11 mouse cellular contexts compared by ENCODE assay signal in genomic region chr8:71593556-71594323, GRCm38 (mm10). TPM values are rescaled to one million over a fixed set of nuclear protein-coding genes. Genes with fewer than 3 reads are reported as not detected.
A peak's percentile ranks its signal among the peaks of the same experiment; 100 is the strongest.
DNase-seq lines count a peak whose midpoint lies in the region; ATAC-seq and TF ChIP-seq lines count a peak whose summit lies in the region.
"Had no signal": no experiment of that assay in that cellular context is flagged by ENCODE, and none has a peak within 500 bp of the region (broad histone marks: within the 10 kb centered on the region; RNA-seq: fewer than 3 reads in every experiment).

No protein-coding gene starts in this region.

- no peak overlapping the region for H3K4me2 ChIP-seq in hindbrain, embryonic 11.5 days (replicated peaks; ENCODE audit: low read depth, low read length)
- peak overlapping the region; percentile 98; the same call in 1 of the 2 replicates for H3K4me2 ChIP-seq in hindbrain, embryonic 14.5 days (replicated peaks)
- peak overlapping the region; percentile 98 for H3K4me2 ChIP-seq in liver, embryonic 14.5 days (ENCODE audit: low read depth)

- peak overlapping the region; percentile 91 for H3K4me3 ChIP-seq in hindbrain, embryonic 10.5 days
- no peak overlapping the region for H3K4me3 ChIP-seq in hindbrain, embryonic 11.5 days (ENCODE audit: low read depth, low read length)
- peak overlapping the region; percentile 6 for H3K4me3 ChIP-seq in bone marrow, adult 2 months (replicated peaks; ENCODE audit: control insufficient read depth, low read depth, low read length)
- H3K4me3 ChIP-seq in hindbrain, embryonic 14.5 days (replicated peaks; ENCODE audit: low read length), result no peak overlapping the region
- H3K4me3 ChIP-seq in liver, embryonic 14.5 days (ENCODE audit: insufficient read depth in 1 of 2, low read depth in 2 of 2, low read length in 2 of 2), result no peak overlapping the region
- no peak overlapping the region for H3K4me3 ChIP-seq in left cerebral cortex, adult 2 months

- TF ChIP-seq CTCF in bone marrow, adult 2 months (IDR thresholded peaks at IDR 0.05; ENCODE audit: control insufficient read depth, insufficient read depth, low read length), result no peak
- TF ChIP-seq CTCF in liver, embryonic 14.5 days (IDR thresholded peaks at IDR 0.05; ENCODE audit: low read depth), result no peak
- no peak for TF ChIP-seq CTCF in left cerebral cortex, adult 2 months (IDR thresholded peaks at IDR 0.05)

- TF ChIP-seq POLR2A in bone marrow, adult 2 months (IDR thresholded peaks at IDR 0.05; ENCODE audit: borderline replicate concordance, control insufficient read depth, low read depth, low read length), result no peak

- no peak for TF ChIP-seq EP300 in liver, embryonic 14.5 days (IDR thresholded peaks at IDR 0.05; ENCODE audit: low read depth)

- intact Hi-C loops in left cerebral cortex, adult 2 months (cut with DNase I), result no loop called here

- ATAC-seq in hindbrain, embryonic 11.5 days (ENCODE audit: low FRiP score), result no peak
- ATAC-seq in hindbrain, embryonic 14.5 days (ENCODE audit: low FRiP score), result no peak
- ATAC-seq in liver, embryonic 14.5 days (ENCODE audit: insufficient read depth), result no peak

- 0 out of 2 replicates have a peak overlapping the region, but pooled peaks have one; percentile 99 for H3K27ac ChIP-seq in hindbrain, embryonic 10.5 days
- H3K27ac ChIP-seq in hindbrain, embryonic 11.5 days (ENCODE audit: low read depth, low read length), result no peak overlapping the region
- H3K27ac ChIP-seq in bone marrow, adult 2 months (ENCODE audit: control insufficient read depth, insufficient read depth, low read depth, low read length, poor library complexity), result peak overlapping the region; percentile 99
- H3K27ac ChIP-seq in hindbrain, embryonic 14.5 days, result no peak overlapping the region
- H3K27ac ChIP-seq in liver, embryonic 14.5 days, result no peak overlapping the region
- H3K27ac ChIP-seq in left cerebral cortex, adult 2 months, result no peak overlapping the region

- DNase-seq in hindbrain, embryonic 10.5 days (ENCODE audit: low spot score), result no peak
- DNase-seq in hindbrain, embryonic 11.5 days (ENCODE audit: low spot score), result no peak
- DNase-seq in hindbrain, embryonic 14.5 days (ENCODE audit: low spot score), result no peak
- DNase-seq in liver, embryonic 14.5 days (ENCODE audit: low read depth in 3 of 3, low spot score in 3 of 3), result no peak
- DNase-seq in right cerebral cortex, adult 2 months (ENCODE audit: low spot score in 2 of 2), result no peak
- no peak for DNase-seq in left cerebral cortex, adult 2 months (ENCODE audit: extremely low spot score in 1 of 2, low spot score in 2 of 2)
- DNase-seq: thymus, postnatal 4 days had no signal

- no peak overlapping the region for H3K9ac ChIP-seq in hindbrain, embryonic 11.5 days (ENCODE audit: low read depth, low read length)
- 0 out of 2 replicates have a peak overlapping the region, but pooled peaks have one; percentile 96 for H3K9ac ChIP-seq in hindbrain, embryonic 14.5 days
- H3K9ac ChIP-seq in liver, embryonic 14.5 days (replicated peaks), result no peak overlapping the region

- peaks cover 12% of the 10 kb centered on the region for H3K27me3 ChIP-seq in hindbrain, embryonic 10.5 days (ENCODE audit: insufficient read depth, poor library complexity, severe bottlenecking)
- no peaks in the 10 kb centered on the region for H3K27me3 ChIP-seq in hindbrain, embryonic 11.5 days (ENCODE audit: control insufficient read depth, insufficient read depth, low read length)
- no peaks in the 10 kb centered on the region for H3K27me3 ChIP-seq in hindbrain, embryonic 14.5 days (ENCODE audit: control insufficient read depth, insufficient read depth, low read length)
- no peaks in the 10 kb centered on the region for H3K27me3 ChIP-seq in liver, embryonic 14.5 days (ENCODE audit: control insufficient read depth, insufficient read depth, low read length)
- H3K27me3 ChIP-seq: embryonic facial prominence, embryonic 15.5 days had no signal

- peaks cover 51% of the 10 kb centered on the region for H3K4me1 ChIP-seq in hindbrain, embryonic 10.5 days (replicated peaks)
- peaks cover 13% of the 10 kb centered on the region for H3K4me1 ChIP-seq in hindbrain, embryonic 11.5 days (replicated peaks; ENCODE audit: control insufficient read depth, insufficient read depth, low read length)
- peaks cover 16% of the 10 kb centered on the region for H3K4me1 ChIP-seq in bone marrow, adult 2 months (ENCODE audit: control insufficient read depth, insufficient read depth, low read length)
- peaks cover 27% of the 10 kb centered on the region for H3K4me1 ChIP-seq in hindbrain, embryonic 14.5 days (replicated peaks; ENCODE audit: control insufficient read depth, insufficient read depth, low read length)
- H3K4me1 ChIP-seq in liver, embryonic 14.5 days (replicated peaks; ENCODE audit: control insufficient read depth in 2 of 2, insufficient read depth in 2 of 2, low read length in 1 of 2), result peaks cover 9 to 19% of the 10 kb centered on the region in 2 experiments

- peaks cover 19% of the 10 kb centered on the region for H3K36me3 ChIP-seq in hindbrain, embryonic 10.5 days
- no peaks in the 10 kb centered on the region for H3K36me3 ChIP-seq in hindbrain, embryonic 11.5 days (ENCODE audit: control insufficient read depth, insufficient read depth, low read length)
- 0 out of 2 replicates have a peak, but pooled peaks cover 4% of the 10 kb centered on the region for H3K36me3 ChIP-seq in hindbrain, embryonic 14.5 days (replicated peaks; ENCODE audit: control insufficient read depth, insufficient read depth)
- no peaks in the 10 kb centered on the region for H3K36me3 ChIP-seq in liver, embryonic 14.5 days (replicated peaks; ENCODE audit: control insufficient read depth, insufficient read depth, low read depth)
- H3K36me3 ChIP-seq: embryonic facial prominence, embryonic 15.5 days had no signal

- H3K9me3 ChIP-seq in hindbrain, embryonic 10.5 days, result no peaks in the 10 kb centered on the region
- H3K9me3 ChIP-seq in hindbrain, embryonic 11.5 days (ENCODE audit: control insufficient read depth, low read length), result no peaks in the 10 kb centered on the region
- no peaks in the 10 kb centered on the region for H3K9me3 ChIP-seq in hindbrain, embryonic 14.5 days (ENCODE audit: control insufficient read depth, low read length)
- H3K9me3 ChIP-seq in liver, embryonic 14.5 days (ENCODE audit: control insufficient read depth, low read length), result no peaks in the 10 kb centered on the region
- H3K9me3 ChIP-seq: embryonic facial prominence, embryonic 15.5 days had no signal

- 93% methylated on average over 8 of the region's 8 CpGs for WGBS in hindbrain, embryonic 10.5 days
- WGBS in hindbrain, embryonic 11.5 days, result 92% methylated on average over 8 of the region's 8 CpGs
- 77% methylated on average over 8 of the region's 8 CpGs for WGBS in bone marrow, adult 2 months
- WGBS in hindbrain, embryonic 14.5 days, result 92% methylated on average over 8 of the region's 8 CpGs
- 81% methylated on average over 8 of the region's 8 CpGs for WGBS in liver, embryonic 14.5 days (ENCODE audit: insufficient replicate concordance)

RNA-seq across cellular contexts. Expression of gene Pgls, which starts 1.8 kb away (rescaled TPM):
- 254 and 268 TPM in 2 replicates for polyA plus RNA-seq in hindbrain, embryonic 10.5 days (2016; fragmentation: Nextera tagmentation; extraction: Ambion mirVana)
- 228 TPM in 2 replicates for polyA plus RNA-seq in hindbrain, embryonic 11.5 days (2014; fragmentation: Nextera tagmentation; extraction: Ambion mirVana)
- 111 and 147 TPM in 2 replicates for polyA plus RNA-seq in bone marrow, adult 2 months (2011; ENCODE audit: insufficient read depth, insufficient read length, low replicate concordance, missing spikeins)
- 243 and 246 TPM in 2 replicates for polyA plus RNA-seq in hindbrain, embryonic 14.5 days (2014; fragmentation: Nextera tagmentation; extraction: Ambion mirVana)
- 45.6 and 58.5 TPM in 2 replicates for polyA plus RNA-seq in liver, embryonic 14.5 days (2012; rRNA removed)
- polyA plus RNA-seq in liver, embryonic 14.5 days (2014; fragmentation: Nextera tagmentation; extraction: Ambion mirVana), result 104 and 105 TPM in 2 replicates
- total RNA-seq in left cerebral cortex, adult 2 months (2021), result 10 to 100 TPM; 29.1 to 33.0 TPM

RNA-seq across cellular contexts. Expression of gene Fam129c, which starts 3.7 kb away (rescaled TPM):
- polyA plus RNA-seq in hindbrain, embryonic 10.5 days (2016; fragmentation: Nextera tagmentation; extraction: Ambion mirVana), result 5.0 and 5.3 TPM in 2 replicates
- 3.3 and 3.6 TPM in 2 replicates for polyA plus RNA-seq in hindbrain, embryonic 11.5 days (2014; fragmentation: Nextera tagmentation; extraction: Ambion mirVana)
- 67.8 and 106 TPM in 2 replicates for polyA plus RNA-seq in bone marrow, adult 2 months (2011; ENCODE audit: insufficient read depth, insufficient read length, low replicate concordance, missing spikeins)
- polyA plus RNA-seq in hindbrain, embryonic 14.5 days (2014; fragmentation: Nextera tagmentation; extraction: Ambion mirVana), result 5.2 and 5.7 TPM in 2 replicates
- polyA plus RNA-seq in liver, embryonic 14.5 days (2012; rRNA removed), result 1.1 TPM in 2 replicates
- 0.56 and 0.99 TPM in 2 replicates for polyA plus RNA-seq in liver, embryonic 14.5 days (2014; fragmentation: Nextera tagmentation; extraction: Ambion mirVana)
- 1 to 10 TPM; 3.1 to 4.0 TPM for total RNA-seq in left cerebral cortex, adult 2 months (2021)

RNA-seq across cellular contexts. Expression of gene Colgalt1, which starts 17.1 kb away (rescaled TPM):
- 55.3 and 58.5 TPM in 2 replicates for polyA plus RNA-seq in hindbrain, embryonic 10.5 days (2016; fragmentation: Nextera tagmentation; extraction: Ambion mirVana)
- polyA plus RNA-seq in hindbrain, embryonic 11.5 days (2014; fragmentation: Nextera tagmentation; extraction: Ambion mirVana), result 41.3 and 42.5 TPM in 2 replicates
- 31.8 and 53.0 TPM in 2 replicates for polyA plus RNA-seq in bone marrow, adult 2 months (2011; ENCODE audit: insufficient read depth, insufficient read length, low replicate concordance, missing spikeins)
- polyA plus RNA-seq in hindbrain, embryonic 14.5 days (2014; fragmentation: Nextera tagmentation; extraction: Ambion mirVana), result 62.4 and 66.0 TPM in 2 replicates
- 30.9 and 31.4 TPM in 2 replicates for polyA plus RNA-seq in liver, embryonic 14.5 days (2012; rRNA removed)
- polyA plus RNA-seq in liver, embryonic 14.5 days (2014; fragmentation: Nextera tagmentation; extraction: Ambion mirVana), result 20.5 and 20.7 TPM in 2 replicates
- total RNA-seq in left cerebral cortex, adult 2 months (2021), result 10 to 100 TPM; 47.2 to 50.9 TPM

RNA-seq across cellular contexts. Expression of gene Slc27a1, which starts 25.1 kb away (rescaled TPM):
- polyA plus RNA-seq in hindbrain, embryonic 10.5 days (2016; fragmentation: Nextera tagmentation; extraction: Ambion mirVana), result 24.1 and 28.9 TPM in 2 replicates
- polyA plus RNA-seq in hindbrain, embryonic 11.5 days (2014; fragmentation: Nextera tagmentation; extraction: Ambion mirVana), result 13.7 and 18.2 TPM in 2 replicates
- polyA plus RNA-seq in bone marrow, adult 2 months (2011; ENCODE audit: insufficient read depth, insufficient read length, low replicate concordance, missing spikeins), result 11.2 and 12.6 TPM in 2 replicates
- polyA plus RNA-seq in hindbrain, embryonic 14.5 days (2014; fragmentation: Nextera tagmentation; extraction: Ambion mirVana), result 41.6 and 57.3 TPM in 2 replicates
- 1.9 and 2.4 TPM in 2 replicates for polyA plus RNA-seq in liver, embryonic 14.5 days (2012; rRNA removed)
- polyA plus RNA-seq in liver, embryonic 14.5 days (2014; fragmentation: Nextera tagmentation; extraction: Ambion mirVana), result 0.28 and 0.71 TPM in 2 replicates
- 100 to 1,000 TPM; 108 to 109 TPM for total RNA-seq in left cerebral cortex, adult 2 months (2021)

RNA-seq across cellular contexts. Expression of gene Nxnl1, which starts 27.3 kb away (rescaled TPM):
- not detected in 2 replicates for polyA plus RNA-seq in hindbrain, embryonic 10.5 days (2016; fragmentation: Nextera tagmentation; extraction: Ambion mirVana)
- not detected in 2 replicates for polyA plus RNA-seq in hindbrain, embryonic 11.5 days (2014; fragmentation: Nextera tagmentation; extraction: Ambion mirVana)
- polyA plus RNA-seq in bone marrow, adult 2 months (2011; ENCODE audit: insufficient read depth, insufficient read length, low replicate concordance, missing spikeins), result not detected in 2 replicates
- polyA plus RNA-seq in hindbrain, embryonic 14.5 days (2014; fragmentation: Nextera tagmentation; extraction: Ambion mirVana), result 0.13 TPM in 1 of 2 replicates, not detected in the other
- not detected in 2 replicates for polyA plus RNA-seq in liver, embryonic 14.5 days (2012; rRNA removed)
- 0.06 TPM in 2 replicates for polyA plus RNA-seq in liver, embryonic 14.5 days (2014; fragmentation: Nextera tagmentation; extraction: Ambion mirVana)
- total RNA-seq in left cerebral cortex, adult 2 months (2021), result under 1 TPM in 1 of 2 experiments, not detected in 1; 0.11 TPM
- total RNA-seq: monocyte, adult 5-6 weeks had no signal
- polyA plus RNA-seq: brain, embryonic 14.5 days had no signal

Comparison
In these comparisons a context has a peak if more than half of its experiments do, and no peak if none do; other contexts are left out.
1. H3K27ac ChIP-seq: peak in hindbrain, embryonic 10.5 days (single experiment) and bone marrow, adult 2 months (single experiment); none in hindbrain, embryonic 11.5 days (single experiment), hindbrain, embryonic 14.5 days (single experiment), liver, embryonic 14.5 days (single experiment) and left cerebral cortex, adult 2 months (single experiment).
2. H3K4me3 ChIP-seq: peak in hindbrain, embryonic 10.5 days (single experiment) and bone marrow, adult 2 months (single experiment); none in hindbrain, embryonic 11.5 days (single experiment), hindbrain, embryonic 14.5 days (single experiment), liver, embryonic 14.5 days (0 of 2) and left cerebral cortex, adult 2 months (single experiment).
3. RNA of gene Fam129c, which starts 3.7 kb away (polyA plus RNA-seq): 67.8 to 106 TPM in bone marrow, adult 2 months; 5.2 to 5.7 TPM in hindbrain, embryonic 14.5 days, 5.0 to 5.3 TPM in hindbrain, embryonic 10.5 days, 3.3 to 3.6 TPM in hindbrain, embryonic 11.5 days and 0.56 to 1.1 TPM in liver, embryonic 14.5 days; every median in the first group is over 10 times any median in the second.